Mouse (Mus musculus): ENCODE measurements around the gene Hpcal4.

DNA sequence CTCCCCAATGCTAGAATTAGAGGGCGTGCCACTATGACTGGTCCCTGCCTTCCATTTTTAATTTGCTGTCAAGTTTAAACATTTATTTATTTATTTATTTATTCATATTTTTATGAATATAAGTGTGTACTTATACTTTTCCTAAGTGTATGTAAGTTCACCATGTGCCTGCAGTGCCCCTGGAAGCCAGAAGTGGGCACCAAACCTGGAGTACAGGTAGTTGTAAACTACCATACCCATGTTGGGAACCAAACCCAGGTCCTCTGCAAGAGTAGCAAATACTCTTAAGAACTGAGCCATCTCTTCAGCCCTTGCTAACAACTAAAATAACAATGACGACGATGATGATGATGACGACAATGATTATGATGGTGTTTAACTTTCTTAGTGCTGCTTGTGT lies 31.0 kb upstream of the Hpcal4 start:
- TF ChIP-seq CTCF (IDR thresholded peaks at IDR 0.05; ENCODE audit: control insufficient read depth, insufficient read depth, insufficient replicate concordance, low read depth, low read length) (no peak), POLR2A (IDR thresholded peaks at IDR 0.05; ENCODE audit: control insufficient read depth, low read depth, low read length) (no peak)
